Mouse (Mus musculus): ENCODE data around the gene Sept9. TPM values are rescaled to one million over a fixed set of nuclear protein-coding genes. Genes with fewer than 3 reads are reported as not detected.

Gene Sept9
- total RNA-seq, 2 experiments from 2014 or later = 31.9 to 33.4 TPM

DNA sequence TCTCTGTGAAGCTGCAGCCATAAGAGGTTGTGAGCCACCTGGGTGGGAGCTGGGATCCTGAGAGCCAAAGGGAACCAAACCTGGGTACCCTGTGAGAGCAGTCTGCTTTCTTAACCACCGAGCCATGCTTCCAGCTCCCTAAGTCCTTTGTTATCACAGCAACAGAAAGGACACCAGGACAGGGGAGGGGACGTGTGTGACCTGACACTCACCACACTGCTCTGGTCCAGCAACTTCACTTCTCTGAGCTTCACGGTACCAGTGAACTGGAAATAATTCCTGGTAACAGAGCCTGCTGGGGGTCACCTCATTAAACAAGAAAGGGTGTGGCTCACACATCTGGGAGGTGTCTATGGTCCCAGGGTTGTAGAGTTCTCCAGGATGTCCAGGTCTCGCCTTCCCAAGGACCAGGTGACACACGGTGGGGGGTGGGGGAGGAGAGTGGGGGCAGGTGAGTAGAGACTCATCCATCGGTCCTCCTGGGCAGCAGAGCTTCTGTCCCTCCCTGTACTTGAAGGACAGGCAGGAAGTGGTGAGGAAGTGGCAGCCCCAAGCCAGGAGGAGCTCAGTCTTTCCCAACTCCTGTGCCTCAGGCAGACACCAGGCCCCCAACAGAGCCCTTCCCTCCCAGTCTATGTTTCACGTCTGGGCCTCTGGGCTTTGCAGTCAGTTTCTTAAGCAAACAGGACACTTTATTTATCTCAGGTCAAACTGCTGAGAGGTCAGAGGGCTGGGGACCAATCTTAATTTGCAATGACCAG lies 191.5 kb downstream of the Sept9 start:
- no peak for ATAC-seq (replicated peaks; ENCODE audit: low FRiP score, poor library complexity, severe bottlenecking)

DNA sequence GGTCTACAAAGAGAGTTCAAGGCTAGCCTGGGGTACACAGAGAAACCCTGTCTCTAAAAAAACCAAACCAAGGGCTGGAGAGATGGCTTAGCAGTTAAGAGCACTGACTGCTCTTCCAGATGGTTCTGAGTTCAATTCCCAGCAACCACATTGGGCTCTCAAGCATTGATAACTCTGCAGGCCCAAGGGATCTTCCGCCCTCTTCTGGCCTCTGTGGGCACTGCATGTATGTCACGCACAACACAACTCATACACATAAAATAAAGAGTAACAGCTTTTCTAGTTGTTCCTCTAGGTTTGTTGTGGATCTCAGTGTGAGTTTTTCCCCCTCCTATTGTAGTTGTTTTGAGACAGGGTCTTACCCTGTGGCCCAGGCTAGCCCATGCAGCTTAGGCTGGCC lies 192.8 kb downstream of the Sept9 start:
- no peak for ATAC-seq (replicated peaks; ENCODE audit: low FRiP score, poor library complexity, severe bottlenecking)

DNA sequence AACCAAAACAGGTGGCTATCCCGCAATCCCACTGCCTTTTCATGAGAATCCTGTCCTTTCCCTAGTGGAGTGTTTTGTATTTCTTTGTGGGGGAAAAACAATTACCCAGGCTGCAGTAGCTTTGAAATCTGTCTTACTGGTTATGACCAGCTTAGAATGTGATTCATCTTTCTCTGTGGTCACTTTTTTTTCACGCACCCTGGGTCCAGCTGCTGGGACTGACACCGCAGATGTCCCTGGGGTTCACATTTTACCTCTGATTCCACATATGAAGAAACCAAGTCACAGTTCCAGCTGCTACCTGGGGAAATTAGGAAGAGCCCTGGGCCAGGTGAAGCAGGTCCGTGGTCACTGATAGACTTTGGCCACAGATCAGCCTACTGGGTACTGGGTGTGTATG lies 194.3 kb downstream of the Sept9 start:
- ATAC-seq (replicated peaks; ENCODE audit: low FRiP score, poor library complexity, severe bottlenecking) = no peak

DNA sequence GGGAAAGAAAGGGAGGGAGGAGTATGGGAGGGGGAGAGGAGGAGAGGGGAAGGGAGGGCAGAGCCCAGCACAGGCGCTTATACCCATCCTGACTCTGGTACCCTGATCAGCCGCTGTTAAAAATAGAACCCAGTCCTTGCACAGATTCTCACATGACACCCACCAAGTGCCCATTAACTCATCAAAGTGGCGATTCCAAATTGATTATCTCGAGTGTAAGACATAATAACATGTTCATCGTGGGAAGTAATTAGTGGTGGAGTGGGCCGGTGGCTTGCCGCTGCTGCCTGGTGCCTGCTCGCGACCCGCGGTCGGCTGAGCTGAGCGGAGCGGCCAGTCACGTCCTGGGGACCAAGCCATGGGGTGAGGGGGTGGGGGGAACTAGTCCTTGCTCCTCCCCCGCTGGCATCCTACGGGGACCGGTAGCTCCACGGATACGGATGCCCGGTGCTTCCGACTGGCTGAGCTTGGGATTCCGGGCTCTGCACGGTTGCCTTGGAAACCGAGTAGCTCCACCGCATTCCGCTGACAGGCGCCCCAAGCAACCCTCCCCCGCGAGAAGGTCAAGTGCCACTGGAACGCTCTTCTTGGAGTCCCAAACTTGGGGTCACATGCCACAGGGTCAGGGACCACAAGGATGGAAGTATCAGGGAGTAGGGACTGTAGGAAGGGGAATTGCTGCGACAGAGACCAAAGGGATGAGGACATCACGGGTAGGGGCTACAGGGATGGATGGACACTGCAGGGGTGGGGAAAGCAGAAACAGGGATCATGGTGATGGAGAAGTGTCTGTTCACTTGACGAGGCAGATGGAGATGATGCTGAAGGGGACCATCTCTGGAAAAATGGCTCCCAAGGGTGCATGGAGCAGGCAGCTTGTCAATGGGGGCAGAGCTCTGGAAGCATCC lies 195.0 kb downstream of the Sept9 start:
- ATAC-seq (replicated peaks; ENCODE audit: low FRiP score, poor library complexity, severe bottlenecking) = no peak

DNA sequence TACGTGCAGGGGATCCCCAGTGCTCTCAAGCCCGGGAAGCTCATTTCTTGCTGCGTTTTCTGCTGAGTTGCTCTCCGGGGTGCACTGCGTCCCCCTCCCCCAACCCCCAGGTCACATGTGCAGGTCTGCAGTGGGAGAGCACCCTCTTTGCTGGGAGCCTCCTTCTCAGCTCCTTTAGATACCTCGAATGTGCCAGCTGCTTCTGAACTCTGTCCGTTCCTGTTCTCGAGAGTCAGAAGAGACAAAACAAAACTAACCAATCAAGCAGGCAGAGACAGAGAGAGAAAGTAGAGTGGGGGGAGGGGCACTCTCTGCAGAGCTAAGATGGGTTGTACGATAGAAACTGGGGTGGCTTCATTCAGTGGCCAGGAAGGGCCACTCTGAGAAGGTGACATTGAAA lies 195.8 kb downstream of the Sept9 start:
- ATAC-seq (replicated peaks; ENCODE audit: low FRiP score, poor library complexity, severe bottlenecking) = no peak

DNA sequence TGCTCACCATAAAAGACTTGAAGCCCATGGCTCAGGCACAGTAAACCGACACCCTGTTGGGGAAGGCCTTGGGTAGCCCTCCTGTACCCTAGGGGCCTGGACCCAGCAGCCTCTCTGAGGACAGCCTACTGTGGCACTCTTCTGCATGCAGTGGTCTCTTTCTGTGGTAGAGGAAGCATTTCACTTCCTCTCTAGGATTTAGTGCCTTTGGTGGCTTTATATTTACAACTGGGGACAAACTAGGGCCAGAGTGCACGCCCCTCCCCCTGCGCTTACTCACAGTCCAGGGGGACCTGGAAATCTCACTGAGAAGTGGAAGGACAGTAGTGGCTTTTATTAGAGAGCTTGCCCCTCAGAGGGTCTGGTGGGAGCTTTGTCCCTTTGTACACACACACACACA lies 197.5 kb downstream of the Sept9 start:
- no peak for ATAC-seq (replicated peaks; ENCODE audit: low FRiP score, poor library complexity, severe bottlenecking)

DNA sequence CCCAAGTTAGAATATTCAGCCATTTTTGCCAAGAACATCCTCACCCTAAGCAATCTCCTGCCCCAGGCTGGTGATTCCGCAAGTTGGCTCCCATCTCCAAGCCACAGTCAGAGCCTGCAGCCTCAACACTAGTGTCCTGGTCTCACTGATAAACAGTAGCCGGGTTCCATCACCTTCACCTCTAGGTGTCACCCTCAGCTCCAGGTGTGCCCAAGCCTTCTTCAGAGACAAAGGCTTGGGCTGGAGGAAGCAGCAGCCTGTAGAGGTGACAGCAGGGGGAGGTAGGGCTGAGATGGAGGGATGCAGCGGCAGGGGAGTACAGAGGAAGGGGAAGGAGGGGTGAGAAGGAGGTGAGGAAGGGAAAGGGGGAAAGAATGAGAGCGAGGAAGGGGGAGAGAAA lies 198.3 kb downstream of the Sept9 start:
- ATAC-seq (replicated peaks; ENCODE audit: low FRiP score, poor library complexity, severe bottlenecking) = no peak

DNA sequence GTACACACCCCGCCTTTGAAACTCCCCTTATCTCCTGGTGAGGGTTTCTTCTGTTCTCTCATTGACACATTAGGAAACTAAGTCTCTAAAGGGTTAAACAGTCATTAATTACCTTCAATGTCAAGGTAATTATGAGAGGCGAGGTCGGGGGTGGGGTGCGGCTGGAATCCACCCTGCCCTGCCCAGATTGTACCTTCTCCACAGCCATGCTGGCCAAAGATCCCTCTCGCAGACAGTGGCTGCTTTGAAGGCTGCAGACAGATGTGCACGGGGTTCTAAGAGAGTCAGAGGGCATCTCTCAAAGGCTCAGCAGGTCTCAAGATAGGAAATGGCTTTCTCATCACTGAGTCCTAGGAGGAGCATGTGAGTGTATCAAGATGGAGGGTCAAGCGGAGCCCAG lies 198.7 kb downstream of the Sept9 start:
- ATAC-seq (replicated peaks; ENCODE audit: low FRiP score, poor library complexity, severe bottlenecking) = no peak

DNA sequence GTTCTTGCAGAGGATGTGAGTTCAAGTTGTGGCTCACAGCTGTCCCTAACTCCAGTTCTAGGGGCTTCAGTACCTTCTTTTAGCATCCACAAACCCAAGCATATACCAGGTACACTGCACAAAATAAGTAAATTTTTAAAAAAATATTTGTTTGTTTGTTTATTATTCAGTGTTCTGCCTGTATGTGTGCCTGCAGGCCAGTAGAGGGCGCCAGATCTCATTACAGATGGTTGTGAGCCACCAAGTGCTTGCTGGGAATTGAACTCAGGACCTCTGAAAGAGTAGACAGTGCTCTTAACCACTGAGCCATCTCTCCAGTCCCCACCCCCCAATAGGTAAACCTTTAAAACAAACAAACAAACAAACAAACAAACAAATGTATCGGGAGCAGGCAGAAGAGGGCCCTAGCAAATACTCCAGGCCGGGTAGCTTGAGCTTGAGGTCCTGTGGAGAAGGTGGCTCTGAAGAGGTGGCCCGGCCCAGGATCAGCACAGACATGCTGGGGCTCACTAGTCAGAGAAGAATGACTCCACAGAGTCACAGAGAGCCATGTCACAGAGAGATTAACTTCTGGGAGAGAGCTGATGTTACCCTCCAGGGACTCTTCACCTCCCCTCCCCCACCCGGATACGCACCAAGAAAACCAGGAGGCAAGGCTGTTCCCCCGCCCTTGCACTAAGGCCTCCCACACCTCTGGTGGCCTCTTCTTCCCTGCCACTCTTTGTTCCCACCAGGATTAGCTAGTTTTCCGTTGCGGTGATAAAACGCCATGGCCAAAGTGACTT lies 202.3 kb downstream of the Sept9 start:
- ATAC-seq (replicated peaks; ENCODE audit: low FRiP score, poor library complexity, severe bottlenecking) = no peak

DNA sequence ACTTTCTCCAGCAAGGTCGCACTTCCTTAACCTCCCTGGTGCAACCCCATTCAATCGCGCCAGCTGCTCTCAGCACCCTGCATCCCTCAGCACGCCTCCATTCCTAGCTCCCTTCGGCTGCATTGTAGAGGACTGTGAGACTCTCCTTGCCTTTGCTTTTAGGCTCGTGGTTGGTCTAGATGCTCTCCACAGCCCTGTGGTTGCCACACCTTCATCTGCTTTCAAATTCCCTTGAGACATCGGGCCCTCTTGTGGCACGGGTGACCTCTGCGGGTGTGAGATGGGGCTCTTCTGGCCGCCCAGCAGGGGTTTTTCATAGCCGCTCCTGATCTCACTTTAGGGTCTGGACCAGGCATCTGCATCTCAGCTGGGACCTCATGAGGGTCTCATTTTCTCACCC lies 203.1 kb downstream of the Sept9 start:
- no peak for ATAC-seq (replicated peaks; ENCODE audit: low FRiP score, poor library complexity, severe bottlenecking)

DNA sequence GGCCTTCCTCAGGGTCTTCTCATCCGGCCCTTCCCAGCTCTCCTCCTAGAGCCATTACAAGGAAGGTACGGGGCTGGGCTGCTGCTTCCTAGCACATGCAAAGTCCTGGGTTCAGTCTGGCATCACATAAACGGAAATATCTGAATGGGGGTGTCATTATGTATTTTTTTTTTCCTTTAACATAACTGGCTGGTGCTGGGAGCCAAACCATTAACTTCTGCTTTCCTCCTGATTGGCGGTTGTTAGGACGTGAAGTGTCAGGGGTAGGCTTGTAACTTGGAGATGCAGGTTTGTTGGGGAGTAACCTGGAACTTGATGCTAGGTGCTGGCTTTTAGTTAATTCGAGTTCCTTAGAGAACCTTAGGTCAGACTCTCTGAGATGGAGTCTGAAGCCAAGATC lies 203.6 kb downstream of the Sept9 start:
- no peak for ATAC-seq (replicated peaks; ENCODE audit: low FRiP score, poor library complexity, severe bottlenecking)

DNA sequence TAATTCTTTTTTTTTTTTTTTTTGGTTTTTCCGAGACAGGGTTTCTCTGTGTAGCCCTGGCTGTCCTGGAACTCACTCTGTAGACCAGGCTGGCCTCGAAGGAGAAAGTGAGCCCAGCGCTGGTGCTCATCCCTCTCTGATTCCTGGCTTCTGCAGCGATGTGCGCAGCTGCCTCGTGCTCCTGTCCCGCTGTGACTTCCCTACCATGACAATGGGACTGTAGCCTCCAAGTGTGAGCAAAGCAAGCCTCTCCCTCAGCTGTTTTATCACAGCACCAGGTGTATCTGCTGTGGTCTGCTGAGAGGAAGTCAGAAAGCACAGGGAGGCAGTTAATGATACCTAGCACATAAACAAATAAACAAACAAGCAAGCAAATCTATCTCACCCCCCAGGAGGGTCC lies 204.3 kb downstream of the Sept9 start:
- ATAC-seq (replicated peaks; ENCODE audit: low FRiP score, poor library complexity, severe bottlenecking) = no peak

DNA sequence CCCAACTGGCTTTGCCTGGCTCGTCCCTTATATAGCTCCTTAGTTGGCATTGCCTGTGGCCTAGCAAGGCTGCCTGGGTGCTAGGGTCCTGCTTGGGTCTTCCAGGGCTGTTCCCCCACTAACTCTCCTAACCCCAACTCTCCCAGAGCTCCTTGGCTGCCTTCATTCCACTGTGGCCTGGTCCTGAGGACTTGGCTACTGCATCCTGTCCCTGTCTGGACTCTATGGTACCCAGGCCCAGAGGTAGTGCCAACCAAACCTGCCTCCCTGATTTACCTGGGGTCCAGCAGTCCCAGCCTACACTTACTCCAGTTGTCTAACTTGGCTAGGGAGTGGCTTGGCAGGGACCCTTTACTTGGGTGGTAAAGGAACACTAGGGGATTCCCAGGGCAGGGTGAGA lies 207.2 kb downstream of the Sept9 start:
- ATAC-seq (replicated peaks; ENCODE audit: low FRiP score, poor library complexity, severe bottlenecking) = no peak

DNA sequence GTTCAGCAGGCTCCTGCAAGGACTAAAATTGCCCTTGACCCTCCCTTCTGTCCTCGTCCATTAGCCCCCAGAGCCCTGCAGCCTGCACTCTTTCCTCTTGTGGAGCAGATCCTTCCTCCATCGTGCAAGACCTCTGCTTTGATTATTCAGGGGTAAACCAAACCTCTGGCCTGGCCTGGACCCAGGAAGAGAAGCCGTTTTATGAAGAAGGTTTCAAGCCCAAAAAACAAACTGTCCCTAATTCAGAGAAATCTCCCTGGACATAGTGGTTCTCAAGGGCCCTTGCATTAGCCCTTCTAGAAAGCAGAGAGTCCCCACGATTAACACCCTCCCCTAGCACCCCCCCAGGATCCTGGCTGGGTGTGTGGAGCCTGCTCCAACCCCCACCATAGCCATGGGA lies 207.7 kb downstream of the Sept9 start:
- ATAC-seq (replicated peaks; ENCODE audit: low FRiP score, poor library complexity, severe bottlenecking) = no peak

DNA sequence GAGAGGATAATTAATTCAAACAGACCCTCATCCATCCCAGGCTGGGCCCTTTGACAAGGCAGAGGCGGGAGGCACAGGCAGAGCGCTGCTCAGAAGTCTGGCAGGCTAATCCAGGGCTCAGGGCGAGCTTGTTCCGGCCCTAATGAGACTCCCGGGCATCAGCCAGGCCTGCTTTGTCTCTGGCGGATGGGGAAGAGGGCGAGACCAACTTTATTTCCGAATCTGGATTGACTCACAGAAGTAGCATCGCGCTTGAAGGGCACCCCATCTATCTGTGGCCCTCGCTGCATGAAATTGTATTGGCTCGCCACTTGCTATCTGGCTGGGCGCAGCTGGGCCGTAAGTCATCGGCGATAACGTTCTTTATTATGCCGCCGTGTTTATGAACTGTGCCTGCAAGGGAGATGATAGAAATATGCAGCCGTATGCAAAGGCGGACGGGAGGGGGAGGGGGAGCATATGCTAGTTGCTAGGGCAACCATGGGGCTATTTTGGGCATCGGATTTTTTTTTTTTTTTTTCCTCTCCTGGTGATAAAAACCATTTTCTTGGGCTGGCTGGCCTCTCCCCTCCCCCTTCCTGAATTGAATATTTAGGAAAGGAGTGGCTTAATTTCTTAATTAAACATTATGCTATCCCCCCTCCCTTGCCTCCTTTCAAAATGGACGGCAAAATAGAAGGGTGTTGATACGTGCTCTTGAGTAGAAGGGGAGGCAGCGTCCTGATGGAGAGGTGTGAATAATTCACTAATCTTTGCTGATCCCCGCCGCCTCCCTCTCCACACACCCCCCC lies 208.4 kb downstream of the Sept9 start:
- no peak for ATAC-seq (replicated peaks; ENCODE audit: low FRiP score, poor library complexity, severe bottlenecking)

DNA sequence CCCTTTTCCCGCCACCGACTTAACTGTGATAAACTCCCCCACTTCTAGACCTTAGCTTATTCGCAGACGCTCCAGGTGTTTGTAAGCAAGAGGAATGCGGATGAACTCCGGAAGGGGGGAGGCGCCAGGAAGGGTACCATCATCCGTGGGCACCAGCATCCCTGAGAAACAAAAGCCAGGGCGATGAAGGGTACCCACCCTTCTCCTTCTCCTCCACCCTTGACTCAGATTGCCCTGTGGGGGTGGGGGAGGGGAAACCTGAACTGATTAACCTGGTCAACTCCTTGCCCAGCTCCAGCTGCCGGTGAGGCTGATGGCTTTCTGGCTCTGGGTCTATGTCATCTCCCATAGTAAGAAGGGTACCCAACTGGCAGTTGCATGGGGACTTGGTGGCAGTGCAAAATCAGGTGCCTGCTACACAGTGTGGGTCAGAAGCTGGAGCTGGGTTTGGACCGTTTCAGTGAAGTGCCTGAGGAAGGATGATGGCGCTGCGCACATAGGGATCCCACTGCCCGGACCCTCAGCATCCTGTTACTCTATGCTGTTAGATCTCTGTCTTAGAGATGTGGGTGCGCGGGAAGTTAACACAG lies 209.1 kb downstream of the Sept9 start:
- ATAC-seq (replicated peaks; ENCODE audit: low FRiP score, poor library complexity, severe bottlenecking) = no peak

DNA sequence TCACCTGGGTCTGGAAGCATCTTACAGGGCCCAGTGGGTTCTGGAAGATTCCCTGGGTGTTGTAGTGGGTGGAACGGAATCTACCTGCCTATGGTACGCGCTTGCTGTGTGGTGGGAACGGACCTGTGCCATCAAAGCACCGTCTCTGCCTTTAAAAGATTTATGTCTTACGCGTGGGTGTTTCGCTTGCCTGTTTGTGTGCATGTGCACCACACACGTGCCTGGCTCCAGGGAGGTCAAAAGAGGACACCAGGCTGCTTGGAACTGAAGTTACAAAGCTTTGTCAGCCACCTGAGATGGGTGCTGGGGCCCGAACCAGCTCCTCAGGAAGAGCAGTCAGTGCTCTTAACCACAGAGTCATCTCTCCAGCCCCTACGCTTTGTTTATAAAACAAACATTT lies 209.9 kb downstream of the Sept9 start:
- no peak for ATAC-seq (replicated peaks; ENCODE audit: low FRiP score, poor library complexity, severe bottlenecking)

DNA sequence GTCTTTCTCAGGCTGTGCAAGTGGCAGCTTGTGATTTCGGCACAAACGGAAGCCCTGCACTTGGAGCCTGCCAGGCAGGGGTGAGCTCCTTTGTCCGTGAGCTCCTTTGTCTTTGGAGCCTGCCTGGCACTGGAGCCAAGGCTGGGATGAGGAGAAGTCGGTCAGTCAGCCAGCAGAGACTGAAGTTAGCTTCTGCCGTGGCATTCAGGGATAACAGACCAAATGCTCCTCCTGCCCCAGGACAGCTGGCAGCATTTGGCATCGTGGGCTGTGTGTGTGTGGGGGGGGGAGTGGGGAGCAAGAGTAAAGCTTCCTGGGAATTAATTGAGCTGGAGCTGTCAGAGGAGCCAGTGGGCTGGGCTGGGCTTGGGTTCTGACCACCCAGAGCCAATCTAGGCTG lies 210.6 kb downstream of the Sept9 start:
- no peak for ATAC-seq (replicated peaks; ENCODE audit: low FRiP score, poor library complexity, severe bottlenecking)

DNA sequence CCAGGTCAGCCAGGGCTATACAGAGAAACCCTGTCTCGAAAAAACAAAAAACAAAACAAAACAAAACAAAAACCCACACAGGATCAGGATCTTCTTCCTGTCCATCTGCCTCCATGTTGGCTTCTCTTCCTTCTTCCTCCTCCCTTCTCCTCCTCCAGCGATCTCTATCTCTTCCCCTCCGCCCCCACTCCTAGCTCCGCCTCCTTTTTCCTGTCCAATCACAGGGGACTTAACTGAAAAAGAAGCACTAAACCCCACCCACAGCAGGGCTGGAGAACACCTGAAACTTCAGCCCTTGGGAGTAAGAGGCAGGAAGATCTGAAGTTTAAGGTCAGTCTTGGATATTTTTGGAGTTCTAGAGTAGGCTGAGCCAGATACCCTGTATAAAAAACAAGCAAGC lies 212.2 kb downstream of the Sept9 start:
- ATAC-seq (replicated peaks; ENCODE audit: low FRiP score, poor library complexity, severe bottlenecking) = no peak

Measured in erythroblast, adult 5-6 weeks (primary cell).